Comparison of ENCODE assay signal across 9 mouse cellular contexts in genomic region chr5:74196307-74196618, GRCm38 (mm10). TPM values are rescaled to one million over a fixed set of nuclear protein-coding genes. Genes with fewer than 3 reads are reported as not detected.
DNase-seq lines count a peak whose midpoint lies in the region; ATAC-seq and TF ChIP-seq lines count a peak whose summit lies in the region.
"Had no signal": no experiment of that assay in that cellular context is flagged by ENCODE, and none has a peak within 500 bp of the region (broad histone marks: within the 10 kb centered on the region; RNA-seq: fewer than 3 reads in every experiment).

No protein-coding gene starts in this region.

- no peaks in the 10 kb centered on the region for H3K9me3 ChIP-seq in forebrain, embryonic 13.5 days (replicated peaks)
- H3K9me3 ChIP-seq in lung, postnatal 0 days (ENCODE audit: low read length) = no peaks in the 10 kb centered on the region
- H3K9me3 ChIP-seq in stomach, postnatal 0 days (ENCODE audit: control insufficient read depth, low read length) = no peaks in the 10 kb centered on the region

- peak overlapping the region; percentile 92 for H3K4me2 ChIP-seq in forebrain, embryonic 13.5 days
- H3K4me2 ChIP-seq in lung, postnatal 0 days (replicated peaks; ENCODE audit: low read depth, low read length) = peak overlapping the region; percentile 95
- H3K4me2 ChIP-seq in stomach, postnatal 0 days (replicated peaks; ENCODE audit: low read depth) = peak overlapping the region; percentile 98

- intact Hi-C loops in gastrocnemius, adult 2 months (cut with DNase I) = loop anchor here (5.0 kb wide), 3 partner anchors 81 to 129 kb away; partner anchors contain the start of gene Usp46

- peaks cover 46% of the 10 kb centered on the region for H3K4me1 ChIP-seq in forebrain, embryonic 13.5 days
- peaks cover 10% of the 10 kb centered on the region for H3K4me1 ChIP-seq in kidney, adult 2 months (ENCODE audit: control insufficient read depth, insufficient read depth, low read length)
- peaks cover 10% of the 10 kb centered on the region; the same call in 1 of the 2 replicates for H3K4me1 ChIP-seq in lung, postnatal 0 days (ENCODE audit: insufficient read depth, low read depth, low read length)
- peaks cover 7% of the 10 kb centered on the region for H3K4me1 ChIP-seq in stomach, postnatal 0 days (replicated peaks; ENCODE audit: control insufficient read depth, insufficient read depth)

- no peak overlapping the region for H3K9ac ChIP-seq in forebrain, embryonic 13.5 days
- H3K9ac ChIP-seq in lung, postnatal 0 days (replicated peaks; ENCODE audit: low read depth) = peak overlapping the region; percentile 29; the same call in 1 of the 2 replicates
- no peak overlapping the region; the same call in 1 of the 2 replicates for H3K9ac ChIP-seq in stomach, postnatal 0 days (ENCODE audit: low read length)

- DNase-seq in gastrocnemius, adult 2 months = no peak
- no peak for DNase-seq in gastrocnemius, postnatal 10 days
- peak; percentile 85 for DNase-seq in kidney, adult 2 months
- DNase-seq in lung, postnatal 0 days (ENCODE audit: low spot score) = peak; percentile 71
- no peak for DNase-seq in stomach, postnatal 0 days (ENCODE audit: low spot score)
- no peak for DNase-seq in natural killer cell, adult 2 months (ENCODE audit: low spot score in 2 of 2)
- DNase-seq in layer of hippocampus, postnatal 10 days (ENCODE audit: low spot score in 2 of 2) = no peak

- H3K36me3 ChIP-seq in forebrain, embryonic 13.5 days (ENCODE audit: poor library complexity, severe bottlenecking) = peaks cover 13% of the 10 kb centered on the region
- H3K36me3 ChIP-seq in kidney, adult 2 months (ENCODE audit: control insufficient read depth, insufficient read depth, low read length) = no peaks in the 10 kb centered on the region; the same call in 1 of the 2 replicates
- H3K36me3 ChIP-seq in lung, postnatal 0 days (ENCODE audit: insufficient read depth, low read length) = no peaks in the 10 kb centered on the region
- peaks cover 16% of the 10 kb centered on the region; the same call in 1 of the 2 replicates for H3K36me3 ChIP-seq in stomach, postnatal 0 days (ENCODE audit: control insufficient read depth, insufficient read depth, low read length)

- TF ChIP-seq EP300 in lung, postnatal 0 days (IDR thresholded peaks at IDR 0.05) = no peak
- no peak for TF ChIP-seq EP300 in stomach, postnatal 0 days (optimal IDR thresholded peaks at IDR 0.05)

- TF ChIP-seq CTCF in gastrocnemius, adult 2 months (IDR thresholded peaks at IDR 0.05) = peak; percentile 39
- TF ChIP-seq CTCF in kidney, adult 2 months (conservative IDR thresholded peaks at IDR 0.05; ENCODE audit: insufficient read depth, insufficient read length, low read depth, low read length) = 0 out of 2 replicates have a peak, but pooled peaks have one; percentile 20
- TF ChIP-seq CTCF in lung, postnatal 0 days (IDR thresholded peaks at IDR 0.05) = peak; percentile 36; the same call in 1 of the 2 replicates
- peak; percentile 48 for TF ChIP-seq CTCF in stomach, postnatal 0 days (IDR thresholded peaks at IDR 0.05; ENCODE audit: low read depth)

- TF ChIP-seq POLR2A in kidney, adult 2 months (IDR thresholded peaks at IDR 0.05; ENCODE audit: low read depth, low read length) = no peak

- peak overlapping the region; percentile 82 for H3K27ac ChIP-seq in gastrocnemius, adult 2 months
- peak overlapping the region; percentile 19; the same call in 1 of the 2 replicates for H3K27ac ChIP-seq in forebrain, embryonic 13.5 days
- no peak overlapping the region for H3K27ac ChIP-seq in kidney, adult 2 months (ENCODE audit: insufficient read depth, low read depth, low read length)
- H3K27ac ChIP-seq in lung, postnatal 0 days (ENCODE audit: low read length) = no peak overlapping the region
- H3K27ac ChIP-seq in stomach, postnatal 0 days (replicated peaks) = no peak overlapping the region

- H3K27me3 ChIP-seq in forebrain, embryonic 13.5 days = peaks cover 5% of the 10 kb centered on the region; the same call in 1 of the 2 replicates
- H3K27me3 ChIP-seq in kidney, adult 2 months (replicated peaks; ENCODE audit: control insufficient read depth, insufficient read depth, low read length) = no peaks in the 10 kb centered on the region
- H3K27me3 ChIP-seq in lung, postnatal 0 days (replicated peaks; ENCODE audit: insufficient read depth, low read length) = no peaks in the 10 kb centered on the region
- no peaks in the 10 kb centered on the region for H3K27me3 ChIP-seq in stomach, postnatal 0 days (ENCODE audit: control insufficient read depth, insufficient read depth, low read length)
- H3K27me3 ChIP-seq: Patski had no signal

- ATAC-seq in forebrain, embryonic 13.5 days = no peak
- ATAC-seq in lung, postnatal 0 days = no peak
- ATAC-seq in stomach, postnatal 0 days (ENCODE audit: low FRiP score, low TSS enrichment) = no peak
- ATAC-seq: Patski had no signal

- WGBS in forebrain, embryonic 13.5 days = 2% methylated on average over 4 of the region's 4 CpGs
- 7% methylated on average over 4 of the region's 4 CpGs for WGBS in kidney, adult 2 months
- WGBS in lung, postnatal 0 days = 8% methylated on average over 4 of the region's 4 CpGs
- WGBS in stomach, postnatal 0 days = 15% methylated on average over 4 of the region's 4 CpGs

- peak overlapping the region; percentile 93 for H3K4me3 ChIP-seq in gastrocnemius, adult 2 months
- peak overlapping the region; percentile 79 for H3K4me3 ChIP-seq in forebrain, embryonic 13.5 days
- peak overlapping the region; percentile 98 for H3K4me3 ChIP-seq in kidney, adult 2 months (ENCODE audit: insufficient read depth, low read depth, low read length)
- H3K4me3 ChIP-seq in lung, postnatal 0 days (ENCODE audit: low read depth, low read length) = peak overlapping the region; percentile 98
- peak overlapping the region; percentile 96 for H3K4me3 ChIP-seq in stomach, postnatal 0 days (ENCODE audit: low read depth, low read length)

RNA-seq across cellular contexts. Expression of gene Rasl11b, which starts 1.2 kb away (rescaled TPM):
- 1 to 10 TPM; 2.0 to 5.4 TPM for total RNA-seq in gastrocnemius, adult 2 months (2021)
- 1 to 10 TPM; 6.3 to 8.1 TPM for total RNA-seq in gastrocnemius, postnatal 10 days (2021)
- polyA plus RNA-seq in forebrain, embryonic 13.5 days (2015; fragmentation: Nextera tagmentation; extraction: Ambion mirVana) = 23.0 TPM in 2 replicates
- polyA plus RNA-seq in kidney, adult 2 months (2012; rRNA removed) = 43.1 and 44.9 TPM in 2 replicates
- polyA plus RNA-seq in lung, postnatal 0 days (2015; fragmentation: Nextera tagmentation; extraction: Ambion mirVana) = 80.4 and 86.7 TPM in 2 replicates
- polyA plus RNA-seq in stomach, postnatal 0 days (2015; fragmentation: Nextera tagmentation; extraction: Ambion mirVana) = 33.6 and 45.0 TPM in 2 replicates
- 10 to 100 TPM; 44.4 to 48.5 TPM for total RNA-seq in layer of hippocampus, postnatal 10 days (2021)

Comparison
In these comparisons a context has a peak if more than half of its experiments do, and no peak if none do; other contexts are left out.
1. DNase-seq: peak in kidney, adult 2 months (single experiment) and lung, postnatal 0 days (single experiment); none in gastrocnemius, adult 2 months (single experiment), gastrocnemius, postnatal 10 days (single experiment), stomach, postnatal 0 days (single experiment), natural killer cell, adult 2 months (0 of 2) and layer of hippocampus, postnatal 10 days (0 of 2).
2. H3K27ac ChIP-seq: peak in gastrocnemius, adult 2 months (single experiment) and forebrain, embryonic 13.5 days (single experiment); none in kidney, adult 2 months (single experiment), lung, postnatal 0 days (single experiment) and stomach, postnatal 0 days (single experiment).
3. Peak in every context shown above with its lines, with median percentiles within 50 percentile points of each other: H3K4me3 ChIP-seq, CTCF ChIP-seq and H3K4me2 ChIP-seq.